Mouse (Mus musculus): ENCODE results near the gene Hap1. TPM values are rescaled to one million over a fixed set of nuclear protein-coding genes. Genes with fewer than 3 reads are reported as not detected.

Gene Hap1
- polyA plus RNA-seq, 1 experiment = 1.0 TPM

GRCm38 (mm10) chr11:100376746-100377389, 20.9 kb upstream of the Hap1 start:
- H3K79me2 ChIP-seq (ENCODE audit: control insufficient read depth, insufficient read depth) = no peaks in the 10 kb centered on the region
- peaks cover 59% of the 10 kb centered on the region for H3K36me3 ChIP-seq (ENCODE audit: control insufficient read depth, insufficient read depth)
- no peak for TF ChIP-seq TCF3 (IDR thresholded peaks at IDR 0.05; ENCODE audit: insufficient read length, low read depth)
- peak in 2 of 3 experiments; percentile 33 for TF ChIP-seq MYOG (IDR thresholded peaks at IDR 0.05; ENCODE audit: control insufficient read depth in 1 of 3, insufficient read depth in 1 of 3, insufficient read length in 2 of 3, low read depth in 2 of 3)
- TF ChIP-seq TCF12 (IDR thresholded peaks at IDR 0.05; ENCODE audit: insufficient read depth, poor library complexity, severe bottlenecking) = no peak
- TF ChIP-seq SRF (IDR thresholded peaks at IDR 0.05; ENCODE audit: control insufficient read depth, insufficient read length, low read depth) = no peak
- no peak overlapping the region for H3K4me2 ChIP-seq (ENCODE audit: low read depth)
- H3ac ChIP-seq (ENCODE audit: control insufficient read depth, insufficient read length) = no peak overlapping the region
- no peak overlapping the region for H3K4me3 ChIP-seq
- H3K27me3 ChIP-seq (ENCODE audit: control insufficient read depth, insufficient read depth, insufficient read length) = no peaks in the 10 kb centered on the region

GRCm38 (mm10) chr11:100376005-100376404, 20.1 kb upstream of the Hap1 start:
- Histone ChIP-seq H3K4me3 (no peak overlapping the region), H3K36me3 (ENCODE audit: control insufficient read depth, insufficient read depth) (peaks cover 60% of the 10 kb centered on the region), H3K27me3 (ENCODE audit: control insufficient read depth, insufficient read depth, insufficient read length) (no peaks in the 10 kb centered on the region), H3K79me2 (ENCODE audit: control insufficient read depth, insufficient read depth) (no peaks in the 10 kb centered on the region), H3K4me2 (ENCODE audit: low read depth) (no peak overlapping the region), H3ac (ENCODE audit: control insufficient read depth, insufficient read length) (no peak overlapping the region)
- peak in 2 of 3 experiments; percentile 9 to 13 for TF ChIP-seq MYOG (IDR thresholded peaks at IDR 0.05; ENCODE audit: control insufficient read depth in 1 of 3, insufficient read depth in 1 of 3, insufficient read length in 2 of 3, low read depth in 2 of 3)
- TF ChIP-seq TCF12 (IDR thresholded peaks at IDR 0.05; ENCODE audit: insufficient read depth, poor library complexity, severe bottlenecking) = no peak

- TF ChIP-seq SRF (IDR thresholded peaks at IDR 0.05; ENCODE audit: control insufficient read depth, insufficient read length, low read depth) (no peak), MYOD1 (IDR thresholded peaks at IDR 0.05; ENCODE audit: control insufficient read depth in 1 of 3, insufficient read length in 2 of 3, low read depth in 2 of 3) (no peak), USF1 (IDR thresholded peaks at IDR 0.05; ENCODE audit: low read depth) (no peak), E2F4 (IDR thresholded peaks at IDR 0.05; ENCODE audit: insufficient read depth) (no peak), MAX (IDR thresholded peaks at IDR 0.05; ENCODE audit: low read depth) (no peak), TCF12 (IDR thresholded peaks at IDR 0.05; ENCODE audit: insufficient read depth, poor library complexity, severe bottlenecking) (no peak), MYOG (IDR thresholded peaks at IDR 0.05; ENCODE audit: control insufficient read depth in 1 of 3, insufficient read depth in 1 of 3, insufficient read length in 2 of 3, low read depth in 2 of 3) (no peak), POLR2A (IDR thresholded peaks at IDR 0.05; ENCODE audit: insufficient read length, low read depth) (no peak)
- H3K27me3 ChIP-seq (ENCODE audit: control insufficient read depth, insufficient read depth, insufficient read length) = no peaks in the 10 kb centered on the region
- H3K4me2 ChIP-seq (ENCODE audit: low read depth) = no peak overlapping the region
- H3K36me3 ChIP-seq (ENCODE audit: control insufficient read depth, insufficient read depth) = peaks cover 58% of the 10 kb centered on the region
- no peaks in the 10 kb centered on the region for H3K79me2 ChIP-seq (ENCODE audit: control insufficient read depth, insufficient read depth)
- H3K4me3 ChIP-seq = no peak overlapping the region
- H3ac ChIP-seq (ENCODE audit: control insufficient read depth, insufficient read length) = no peak overlapping the region
Measured at GRCm38 (mm10) chr11:100375127-100375526, 19.2 kb upstream of the Hap1 start.

GRCm38 (mm10) chr11:100371981-100372558, 16.1 kb upstream of the Hap1 start:
- Histone ChIP-seq H3K79me2 (ENCODE audit: control insufficient read depth, insufficient read depth) (no peaks in the 10 kb centered on the region), H3K27me3 (ENCODE audit: control insufficient read depth, insufficient read depth, insufficient read length) (no peaks in the 10 kb centered on the region), H3K4me2 (ENCODE audit: low read depth) (no peak overlapping the region), H3K36me3 (ENCODE audit: control insufficient read depth, insufficient read depth) (peaks cover 44% of the 10 kb centered on the region), H3K4me3 (no peak overlapping the region), H3ac (ENCODE audit: control insufficient read depth, insufficient read length) (no peak overlapping the region)
- no peak for TF ChIP-seq MYOD1 (IDR thresholded peaks at IDR 0.05; ENCODE audit: control insufficient read depth in 1 of 3, insufficient read length in 2 of 3, low read depth in 2 of 3)
- TF ChIP-seq TCF12 (IDR thresholded peaks at IDR 0.05; ENCODE audit: insufficient read depth, poor library complexity, severe bottlenecking) = no peak
- no peak for TF ChIP-seq REST (IDR thresholded peaks at IDR 0.05; ENCODE audit: insufficient read depth, insufficient read length)
- no peak for TF ChIP-seq POLR2AphosphoS2 (IDR thresholded peaks at IDR 0.05; ENCODE audit: insufficient read length, low read depth)
- no peak for TF ChIP-seq SRF (IDR thresholded peaks at IDR 0.05; ENCODE audit: control insufficient read depth, insufficient read length, low read depth)
- TF ChIP-seq MYOG (IDR thresholded peaks at IDR 0.05; ENCODE audit: control insufficient read depth in 1 of 3, insufficient read depth in 1 of 3, insufficient read length in 2 of 3, low read depth in 2 of 3) = no peak
- TF ChIP-seq USF1 (IDR thresholded peaks at IDR 0.05; ENCODE audit: low read depth) = no peak
- no peak for TF ChIP-seq CEBPB (IDR thresholded peaks at IDR 0.05; ENCODE audit: insufficient read depth, poor library complexity, severe bottlenecking)
- TF ChIP-seq E2F4 (IDR thresholded peaks at IDR 0.05; ENCODE audit: insufficient read depth) = no peak
- TF ChIP-seq TCF3 (IDR thresholded peaks at IDR 0.05; ENCODE audit: insufficient read length, low read depth) = no peak
- no peak for TF ChIP-seq POLR2A (IDR thresholded peaks at IDR 0.05; ENCODE audit: insufficient read length, low read depth)
- TF ChIP-seq MAX (IDR thresholded peaks at IDR 0.05; ENCODE audit: low read depth) = no peak

GRCm38 (mm10) chr11:100369822-100370221, 13.9 kb upstream of the Hap1 start:
- no peaks in the 10 kb centered on the region for H3K27me3 ChIP-seq (ENCODE audit: control insufficient read depth, insufficient read depth, insufficient read length)
- no peak overlapping the region for H3K4me3 ChIP-seq
- no peak overlapping the region for H3K4me2 ChIP-seq (ENCODE audit: low read depth)
- H3K79me2 ChIP-seq (ENCODE audit: control insufficient read depth, insufficient read depth) = no peaks in the 10 kb centered on the region
- peaks cover 23% of the 10 kb centered on the region for H3K36me3 ChIP-seq (ENCODE audit: control insufficient read depth, insufficient read depth)
- no peak overlapping the region for H3ac ChIP-seq (ENCODE audit: control insufficient read depth, insufficient read length)
- TF ChIP-seq USF1 (IDR thresholded peaks at IDR 0.05; ENCODE audit: low read depth) (no peak), E2F4 (IDR thresholded peaks at IDR 0.05; ENCODE audit: insufficient read depth) (no peak), REST (IDR thresholded peaks at IDR 0.05; ENCODE audit: insufficient read depth, insufficient read length) (no peak), MAX (IDR thresholded peaks at IDR 0.05; ENCODE audit: low read depth) (no peak), MYOD1 (IDR thresholded peaks at IDR 0.05; ENCODE audit: control insufficient read depth in 1 of 3, insufficient read length in 2 of 3, low read depth in 2 of 3) (no peak), TCF3 (IDR thresholded peaks at IDR 0.05; ENCODE audit: insufficient read length, low read depth) (no peak), CEBPB (IDR thresholded peaks at IDR 0.05; ENCODE audit: insufficient read depth, poor library complexity, severe bottlenecking) (no peak), POLR2AphosphoS2 (IDR thresholded peaks at IDR 0.05; ENCODE audit: insufficient read length, low read depth) (no peak), MYOG (IDR thresholded peaks at IDR 0.05; ENCODE audit: control insufficient read depth in 1 of 3, insufficient read depth in 1 of 3, insufficient read length in 2 of 3, low read depth in 2 of 3) (no peak), SRF (IDR thresholded peaks at IDR 0.05; ENCODE audit: control insufficient read depth, insufficient read length, low read depth) (no peak), TCF12 (IDR thresholded peaks at IDR 0.05; ENCODE audit: insufficient read depth, poor library complexity, severe bottlenecking) (no peak), POLR2A (IDR thresholded peaks at IDR 0.05; ENCODE audit: insufficient read length, low read depth) (no peak)
